Mouse (Mus musculus) frontal cortex, postnatal 25 days (tissue): ENCODE data around the gene Fcna.

Experiments
- DNase-seq, 2 experiments: peaks; one replicate each; pipeline ENCODE4 v3.0.0; 2022; ENCODE audit warnings: low spot score in 2 of 2

Gene Fcna

GRCm38 (mm10) chr2:25577951-25578795 lies 49.7 kb downstream of the Fcna start:
- DNase-seq, result no peak

GRCm38 (mm10) chr2:25576965-25577891 lies 50.6 kb downstream of the Fcna start:
- DNase-seq, result peak in 1 of 2 experiments; percentile 17

GRCm38 (mm10) chr2:25576028-25576850 lies 51.6 kb downstream of the Fcna start:
- DNase-seq, result peak in 1 of 2 experiments; percentile 22

GRCm38 (mm10) chr2:25575432-25576027 lies 52.3 kb downstream of the Fcna start:
- no peak for DNase-seq
